In the genomic region with DNA sequence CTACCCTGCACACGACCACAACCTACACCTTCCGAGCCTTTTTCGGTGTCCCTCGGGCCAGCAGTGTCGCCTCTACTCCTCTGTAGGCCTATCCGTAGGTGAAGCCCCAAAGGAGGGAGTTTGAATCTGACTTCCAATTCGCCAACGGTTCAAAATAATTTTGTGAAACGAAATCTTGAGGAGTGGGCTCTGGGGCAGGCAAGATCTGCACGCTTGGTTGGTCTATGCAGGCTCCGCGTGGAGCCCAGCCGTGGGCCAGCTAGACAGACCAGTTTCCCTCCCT, we compare ENCODE assay signal across 16 mouse cellular contexts. TPM values are rescaled to one million over a fixed set of nuclear protein-coding genes. Genes with fewer than 3 reads are reported as not detected.
A peak's percentile ranks its signal among the peaks of the same experiment; 100 is the strongest.
DNase-seq lines count a peak whose midpoint lies in the region; ATAC-seq and TF ChIP-seq lines count a peak whose summit lies in the region.
"Had no signal": no experiment of that assay in that cellular context is flagged by ENCODE, and none has a peak within 500 bp of the region (broad histone marks: within the 10 kb centered on the region; RNA-seq: fewer than 3 reads in every experiment).

No protein-coding gene starts in this region.

- no peak for DNase-seq in heart, embryonic 10.5 days (ENCODE audit: low spot score)
- DNase-seq in heart, adult 9 months (ENCODE audit: low spot score in 2 of 2), result no peak
- no peak for DNase-seq in liver, postnatal 0 days
- no peak for DNase-seq in liver
- DNase-seq in R1 (ENCODE audit: low read depth, low spot score), result peak; percentile 32
- peak; percentile 66 for DNase-seq in limb, embryonic 10.5 days (ENCODE audit: low spot score)
- DNase-seq in frontal cortex, postnatal 10 days (ENCODE audit: low spot score in 2 of 2), result no peak
- DNase-seq in layer of hippocampus, adult 18-20 months (ENCODE audit: low spot score in 2 of 2), result no peak
- DNase-seq: kidney, postnatal 10 days had no signal

- no peak for ATAC-seq in liver, postnatal 0 days

- H3K9ac ChIP-seq in liver, postnatal 0 days (replicated peaks), result no peak overlapping the region
- H3K9ac ChIP-seq: forebrain, embryonic 12.5 days; hindbrain, embryonic 15.5 days had no signal

- WGBS in heart, embryonic 10.5 days, result 2% methylated on average over 13 of the region's 13 CpGs
- WGBS in liver, postnatal 0 days (ENCODE audit: insufficient replicate concordance), result 4% methylated on average over 13 of the region's 13 CpGs
- 1% methylated on average over 13 of the region's 13 CpGs for WGBS in limb, embryonic 10.5 days

- H3K4me2 ChIP-seq in liver, postnatal 0 days (ENCODE audit: low read depth, low read length), result no peak overlapping the region
- H3K4me2 ChIP-seq: forebrain, embryonic 12.5 days; hindbrain, embryonic 15.5 days had no signal

- no peaks in the 10 kb centered on the region for H3K36me3 ChIP-seq in heart, embryonic 10.5 days
- no peaks in the 10 kb centered on the region for H3K36me3 ChIP-seq in liver, postnatal 0 days (replicated peaks; ENCODE audit: insufficient read depth, low read length)
- peaks cover 18% of the 10 kb centered on the region; the same call in 1 of the 2 replicates for H3K36me3 ChIP-seq in limb, embryonic 10.5 days
- H3K36me3 ChIP-seq: forebrain, embryonic 12.5 days; hindbrain, embryonic 15.5 days had no signal

- peak overlapping the region; percentile 49 for H3K4me3 ChIP-seq in heart, embryonic 10.5 days
- H3K4me3 ChIP-seq in liver, postnatal 0 days (ENCODE audit: low read depth, low read length), result 0 out of 2 replicates have a peak overlapping the region, but pooled peaks have one; percentile 6
- peak overlapping the region; percentile 63 for H3K4me3 ChIP-seq in limb, embryonic 10.5 days
- H3K4me3 ChIP-seq: hindbrain, embryonic 15.5 days had no signal

- H3K27me3 ChIP-seq in heart, embryonic 10.5 days (ENCODE audit: insufficient read depth, poor library complexity, severe bottlenecking), result peaks cover 100% of the 10 kb centered on the region
- peaks cover 96% of the 10 kb centered on the region for H3K27me3 ChIP-seq in liver, postnatal 0 days (ENCODE audit: insufficient read depth, low read length)
- H3K27me3 ChIP-seq in limb, embryonic 10.5 days (ENCODE audit: low read depth, poor library complexity, severe bottlenecking), result peaks cover 98% of the 10 kb centered on the region

- TF ChIP-seq EP300 in liver, postnatal 0 days (IDR thresholded peaks at IDR 0.05; ENCODE audit: low read depth), result no peak

- peak overlapping the region; percentile 72; the same call in 1 of the 2 replicates for H3K27ac ChIP-seq in heart, embryonic 10.5 days
- no peak overlapping the region for H3K27ac ChIP-seq in liver, postnatal 0 days (ENCODE audit: low read depth)
- peak overlapping the region; percentile 97 for H3K27ac ChIP-seq in limb, embryonic 10.5 days
- H3K27ac ChIP-seq: forebrain, embryonic 12.5 days; hindbrain, embryonic 15.5 days had no signal

- no peaks in the 10 kb centered on the region for H3K9me3 ChIP-seq in heart, embryonic 10.5 days
- H3K9me3 ChIP-seq in liver, postnatal 0 days (ENCODE audit: low read length), result no peaks in the 10 kb centered on the region
- no peaks in the 10 kb centered on the region for H3K9me3 ChIP-seq in limb, embryonic 10.5 days (replicated peaks)
- H3K9me3 ChIP-seq: forebrain, embryonic 12.5 days; hindbrain, embryonic 15.5 days had no signal

- H3K4me1 ChIP-seq in heart, embryonic 10.5 days, result peaks cover 52% of the 10 kb centered on the region
- H3K4me1 ChIP-seq in liver, postnatal 0 days (ENCODE audit: insufficient read depth), result no peaks in the 10 kb centered on the region
- peaks cover 86% of the 10 kb centered on the region for H3K4me1 ChIP-seq in limb, embryonic 10.5 days

- TF ChIP-seq CTCF in liver, postnatal 0 days (IDR thresholded peaks at IDR 0.05; ENCODE audit: low read depth), result no peak

RNA-seq across cellular contexts. Expression of a gene that starts 4.3 kb away (rescaled TPM):
- 0.80 and 4.1 TPM in 2 replicates for polyA plus RNA-seq in heart, embryonic 10.5 days (2016; fragmentation: Nextera tagmentation; extraction: Ambion mirVana)
- not detected in 2 replicates for polyA plus RNA-seq in liver, postnatal 0 days (2015; fragmentation: Nextera tagmentation; extraction: Ambion mirVana)
- 23.5 and 49.0 TPM in 2 replicates for polyA plus RNA-seq in limb, embryonic 10.5 days (2016; fragmentation: Nextera tagmentation; extraction: Ambion mirVana)
- under 1 TPM in 1 of 2 experiments, not detected in 1; 0.18 TPM for total RNA-seq in layer of hippocampus, adult 18-20 months (2021)
- total RNA-seq: adrenal gland, adult 18-20 months; common myeloid progenitor, adult 5-6 weeks had no signal
- polyA plus RNA-seq: liver, embryonic 16.5 days had no signal

RNA-seq across cellular contexts. Expression of a gene that starts 40.4 kb away (rescaled TPM):
- not detected in 2 replicates for polyA plus RNA-seq in heart, embryonic 10.5 days (2016; fragmentation: Nextera tagmentation; extraction: Ambion mirVana)
- not detected in 2 replicates for polyA plus RNA-seq in liver, postnatal 0 days (2015; fragmentation: Nextera tagmentation; extraction: Ambion mirVana)
- polyA plus RNA-seq in limb, embryonic 10.5 days (2016; fragmentation: Nextera tagmentation; extraction: Ambion mirVana), result not detected in 2 replicates
- not detected for total RNA-seq in layer of hippocampus, adult 18-20 months (2021)
- total RNA-seq: adrenal gland, adult 18-20 months; common myeloid progenitor, adult 5-6 weeks; gastrocnemius, postnatal 4 days; left cerebral cortex, adult 18-20 months had no signal
- polyA plus RNA-seq: forebrain, embryonic 12.5 days; hindbrain, embryonic 15.5 days; liver, embryonic 16.5 days had no signal

RNA-seq across cellular contexts. Expression of a gene that starts 58.2 kb away (rescaled TPM):
- 2.5 and 7.6 TPM in 2 replicates for polyA plus RNA-seq in heart, embryonic 10.5 days (2016; fragmentation: Nextera tagmentation; extraction: Ambion mirVana)
- polyA plus RNA-seq in liver, postnatal 0 days (2015; fragmentation: Nextera tagmentation; extraction: Ambion mirVana), result 0.66 and 0.75 TPM in 2 replicates
- 4.0 and 5.3 TPM in 2 replicates for polyA plus RNA-seq in limb, embryonic 10.5 days (2016; fragmentation: Nextera tagmentation; extraction: Ambion mirVana)
- total RNA-seq in layer of hippocampus, adult 18-20 months (2021), result 1 to 10 TPM; 1.2 to 1.3 TPM

Comparison
In these comparisons a context has a peak if more than half of its experiments do, and no peak if none do; other contexts are left out.
1. DNase-seq: peak in R1 (single experiment) and limb, embryonic 10.5 days (single experiment); none in heart, embryonic 10.5 days (single experiment), heart, adult 9 months (0 of 2), liver, postnatal 0 days (single experiment), liver (single experiment), frontal cortex, postnatal 10 days (0 of 2) and layer of hippocampus, adult 18-20 months (0 of 2).
2. H3K4me3 ChIP-seq: peak in every context shown above with its lines; median percentile 63 in limb, embryonic 10.5 days; 49 in heart, embryonic 10.5 days; 6 in liver, postnatal 0 days.